Mouse (Mus musculus) forebrain, embryonic 15.5 days (tissue): Measurements from ENCODE around the gene Nlgn1. TPM values are rescaled to one million over a fixed set of nuclear protein-coding genes. Genes with fewer than 3 reads are reported as not detected.
"Not testable (repeated sequence)": the region's sequence is repeated elsewhere in the genome, so short reads cannot be mapped to it uniquely, and the experiment has no call there.

Experiments
- ATAC-seq: fragments of 200-750 bp; cut with Nextera tagmentation; replicated peaks from 2 replicates; pipeline ENCODE4 v1.8.0; 2017; ENCODE audit warnings: mild to moderate bottlenecking, moderate TSS enrichment, moderate library complexity
- H3K27ac ChIP-seq: fragments of 300-500 bp; sonication (generic); replicated peaks from 2 replicates; pipeline ENCODE4 v1.5.1; 2015; ENCODE audit warnings: mild to moderate bottlenecking, inconsistent platforms
- H3K27me3 ChIP-seq: fragments of 300-500 bp; sonication (generic); 2 replicates; pipeline ENCODE4 v1.6.1; 2015; ENCODE audit warnings: inconsistent platforms
- H3K36me3 ChIP-seq: fragments of 300-500 bp; sonication (generic); 2 replicates; pipeline ENCODE4 v1.6.1; 2015; ENCODE audit warnings: mild to moderate bottlenecking, inconsistent platforms
- H3K4me1 ChIP-seq: fragments of 300-500 bp; sonication (generic); 2 replicates; pipeline ENCODE4 v1.6.1; 2015; ENCODE audit warnings: inconsistent platforms
- H3K4me2 ChIP-seq: fragments of 300-500 bp; sonication (generic); replicated peaks from 2 replicates; pipeline ENCODE4 v1.6.1; 2015; ENCODE audit warnings: mild to moderate bottlenecking, inconsistent platforms
- H3K4me3 ChIP-seq: fragments of 300-500 bp; sonication (generic); 2 replicates; pipeline ENCODE4 v1.5.1; 2015; ENCODE audit warnings: mild to moderate bottlenecking, inconsistent platforms
- H3K9ac ChIP-seq: fragments of 300-500 bp; sonication (generic); replicated peaks from 2 replicates; pipeline ENCODE4 v1.6.1; 2015; ENCODE audit warnings: mild to moderate bottlenecking, inconsistent platforms
- H3K9me3 ChIP-seq: fragments of 300-500 bp; sonication (generic); 2 replicates; pipeline ENCODE4 v1.6.1; 2016; ENCODE audit warnings: inconsistent platforms
- WGBS: fragments of 180-500 bp; shearing (Covaris S2); methylation state at CpG from one replicate; pipeline ENCODE4 v1.1.7; 2015; ENCODE audit warnings: mixed read lengths; 5-methylcytosine and 5-hydroxymethylcytosine counted together
- polyA plus RNA-seq: library from polyadenylated mRNA; unstranded; fragments of >200 nt; fragmentation: Nextera tagmentation; extraction: Ambion mirVana; gene quantifications from 2 replicates; pipeline ENCODE4 v1.2.1, GENCODE M21; 2015

Nlgn1 gene
- polyA plus RNA-seq, 1 experiment from 2014 or later = 26.1 TPM

- not testable (repeated sequence) for H3K9ac ChIP-seq, H3K27me3 ChIP-seq, H3K4me1 ChIP-seq, H3K9me3 ChIP-seq, H3K36me3 ChIP-seq, ATAC-seq, H3K4me2 ChIP-seq, H3K27ac ChIP-seq, H3K4me3 ChIP-seq
- 98% methylated on average over 1 of the region's 1 CpGs for WGBS
These were observed 773.7 kb downstream of the Nlgn1 start for GRCm38 (mm10) chr3:25558513-25558912.

GRCm38 (mm10) chr3:25549097-25549496, 783.2 kb downstream of the Nlgn1 start:
- not testable (repeated sequence) for H3K27me3 ChIP-seq, H3K36me3 ChIP-seq, H3K9me3 ChIP-seq, H3K27ac ChIP-seq, H3K9ac ChIP-seq, H3K4me2 ChIP-seq, ATAC-seq, H3K4me3 ChIP-seq, H3K4me1 ChIP-seq
- 54% methylated on average over 7 of the region's 7 CpGs for WGBS

- not testable (repeated sequence) for H3K9ac ChIP-seq, H3K4me1 ChIP-seq, H3K27ac ChIP-seq, H3K4me2 ChIP-seq, ATAC-seq, H3K36me3 ChIP-seq, H3K27me3 ChIP-seq, H3K9me3 ChIP-seq, H3K4me3 ChIP-seq
- 73% methylated on average over 3 of the region's 3 CpGs for WGBS
These were observed 808.0 kb downstream of the Nlgn1 start for GRCm38 (mm10) chr3:25524236-25524635.

- WGBS = 81% methylated on average over 2 of the region's 2 CpGs
- no peaks in the 10 kb centered on the region for H3K4me1 ChIP-seq
These were observed 869.2 kb downstream of the Nlgn1 start for GRCm38 (mm10) chr3:25463051-25463450.

GRCm38 (mm10) chr3:25456250-25456860, 875.9 kb downstream of the Nlgn1 start:
- H3K36me3 ChIP-seq = no peaks in the 10 kb centered on the region
- no peak overlapping the region for H3K9ac ChIP-seq
- no peak overlapping the region for H3K27ac ChIP-seq
- no peak overlapping the region for H3K4me2 ChIP-seq
- ATAC-seq = no peak
- H3K4me3 ChIP-seq = no peak overlapping the region
- WGBS = 22% methylated on average over 8 of the region's 8 CpGs
- H3K4me1 ChIP-seq = no peaks in the 10 kb centered on the region
- H3K27me3 ChIP-seq = no peaks in the 10 kb centered on the region
- no peaks in the 10 kb centered on the region for H3K9me3 ChIP-seq

More at GRCm38 (mm10) chr3:25463051-25463450, 869.2 kb downstream of the Nlgn1 start:
- Histone ChIP-seq H3K27ac (no peak overlapping the region), H3K9me3 (no peaks in the 10 kb centered on the region), H3K4me3 (no peak overlapping the region), H3K27me3 (no peaks in the 10 kb centered on the region), H3K36me3 (no peaks in the 10 kb centered on the region), H3K4me2 (no peak overlapping the region), H3K9ac (no peak overlapping the region)
- no peak for ATAC-seq

GRCm38 (mm10) chr3:25452314-25452713, 879.9 kb downstream of the Nlgn1 start:
- no peaks in the 10 kb centered on the region for H3K4me1 ChIP-seq
- H3K9me3 ChIP-seq = no peaks in the 10 kb centered on the region
- no peaks in the 10 kb centered on the region for H3K27me3 ChIP-seq
- H3K9ac ChIP-seq = no peak overlapping the region
- H3K27ac ChIP-seq = no peak overlapping the region
- no peaks in the 10 kb centered on the region for H3K36me3 ChIP-seq
- no peak overlapping the region for H3K4me2 ChIP-seq
- no peak for ATAC-seq
- whole genome bisulfite sequencing = 39% methylated on average over 1 of the region's 1 CpGs
- no peak overlapping the region for H3K4me3 ChIP-seq

GRCm38 (mm10) chr3:25450471-25450870, 881.8 kb downstream of the Nlgn1 start:
- H3K27ac ChIP-seq = no peak overlapping the region
- H3K4me3 ChIP-seq = no peak overlapping the region
- H3K36me3 ChIP-seq = no peaks in the 10 kb centered on the region
- no peak overlapping the region for H3K4me2 ChIP-seq
- H3K9ac ChIP-seq = no peak overlapping the region
- H3K27me3 ChIP-seq = no peaks in the 10 kb centered on the region
- no peaks in the 10 kb centered on the region for H3K4me1 ChIP-seq
- WGBS = 70% methylated on average over 6 of the region's 6 CpGs
- no peak for ATAC-seq
- no peaks in the 10 kb centered on the region for H3K9me3 ChIP-seq

- Histone ChIP-seq H3K27ac (no peak overlapping the region), H3K9me3 (no peaks in the 10 kb centered on the region), H3K9ac (no peak overlapping the region), H3K4me3 (no peak overlapping the region), H3K27me3 (no peaks in the 10 kb centered on the region), H3K36me3 (no peaks in the 10 kb centered on the region), H3K4me2 (no peak overlapping the region), H3K4me1 (no peaks in the 10 kb centered on the region)
- 84% methylated on average over 4 of the region's 4 CpGs for WGBS
- no peak for ATAC-seq
These were observed 882.9 kb downstream of the Nlgn1 start for GRCm38 (mm10) chr3:25449356-25449755.

GRCm38 (mm10) chr3:25447181-25447580, 885.1 kb downstream of the Nlgn1 start:
- Histone ChIP-seq H3K36me3 (no peaks in the 10 kb centered on the region), H3K27ac (no peak overlapping the region), H3K9ac (no peak overlapping the region), H3K4me1 (no peaks in the 10 kb centered on the region), H3K9me3 (no peaks in the 10 kb centered on the region), H3K4me3 (no peak overlapping the region), H3K4me2 (no peak overlapping the region), H3K27me3 (no peaks in the 10 kb centered on the region)
- 71% methylated on average over 1 of the region's 1 CpGs for WGBS
- no peak for ATAC-seq

GRCm38 (mm10) chr3:25443657-25444056, 888.6 kb downstream of the Nlgn1 start:
- Histone ChIP-seq H3K4me1 (no peaks in the 10 kb centered on the region), H3K4me3 (no peak overlapping the region), H3K9me3 (no peaks in the 10 kb centered on the region), H3K36me3 (no peaks in the 10 kb centered on the region), H3K27ac (no peak overlapping the region), H3K4me2 (no peak overlapping the region), H3K27me3 (no peaks in the 10 kb centered on the region), H3K9ac (no peak overlapping the region)
- 83% methylated on average over 3 of the region's 3 CpGs for WGBS
- no peak for ATAC-seq

GRCm38 (mm10) chr3:25442617-25443016, 889.6 kb downstream of the Nlgn1 start:
- H3K27me3 ChIP-seq = no peaks in the 10 kb centered on the region
- H3K4me2 ChIP-seq = no peak overlapping the region
- no peak overlapping the region for H3K27ac ChIP-seq
- no peak for ATAC-seq
- no peaks in the 10 kb centered on the region for H3K36me3 ChIP-seq
- WGBS = 98% methylated on average over 1 of the region's 1 CpGs
- H3K4me3 ChIP-seq = no peak overlapping the region
- no peak overlapping the region for H3K9ac ChIP-seq
- H3K9me3 ChIP-seq = no peaks in the 10 kb centered on the region
- H3K4me1 ChIP-seq = no peaks in the 10 kb centered on the region

- no peak for ATAC-seq
- H3K4me1 ChIP-seq = no peaks in the 10 kb centered on the region
- no peaks in the 10 kb centered on the region for H3K36me3 ChIP-seq
- H3K27me3 ChIP-seq = no peaks in the 10 kb centered on the region
- H3K27ac ChIP-seq = no peak overlapping the region
- no peak overlapping the region for H3K4me2 ChIP-seq
- no peak overlapping the region for H3K4me3 ChIP-seq
- H3K9ac ChIP-seq = no peak overlapping the region
- H3K9me3 ChIP-seq = no peaks in the 10 kb centered on the region
These were observed 905.3 kb downstream of the Nlgn1 start for GRCm38 (mm10) chr3:25426931-25427330.

GRCm38 (mm10) chr3:25412003-25412402, 920.3 kb downstream of the Nlgn1 start:
- Histone ChIP-seq H3K9ac (no peak overlapping the region), H3K4me3 (no peak overlapping the region), H3K27ac (no peak overlapping the region), H3K4me1 (no peaks in the 10 kb centered on the region), H3K4me2 (no peak overlapping the region), H3K36me3 (no peaks in the 10 kb centered on the region), H3K27me3 (no peaks in the 10 kb centered on the region), H3K9me3 (no peaks in the 10 kb centered on the region)
- ATAC-seq = no peak
- 92% methylated on average over 4 of the region's 4 CpGs for WGBS
